Mouse (Mus musculus): Measurements from ENCODE around the gene Tex36. TPM values are rescaled to one million over a fixed set of nuclear protein-coding genes. Genes with fewer than 3 reads are reported as not detected.

Tex36 gene
- total RNA-seq (2012; rRNA removed), result not detected in 2 replicates

DNA sequence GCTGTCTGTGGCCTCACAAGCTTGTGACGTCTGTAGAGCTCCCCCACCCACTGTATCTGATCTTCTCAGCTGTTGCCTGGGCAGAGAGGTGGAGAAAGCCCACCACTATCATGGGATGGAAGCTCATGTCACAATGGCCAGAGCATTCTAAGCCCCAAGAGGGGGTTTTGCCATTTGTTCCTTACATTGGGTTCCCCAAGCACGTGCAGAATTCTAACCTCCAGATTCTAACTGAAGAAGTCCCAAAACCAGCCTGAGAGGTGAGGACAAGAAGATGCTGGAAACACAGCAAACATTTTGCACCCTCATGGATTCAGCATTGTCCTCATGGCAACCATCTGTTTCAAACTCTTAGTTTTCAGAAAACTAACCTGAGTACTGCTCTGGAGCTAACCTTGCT, at the start of gene Tex36:
Tex36 (minus strand) TSS at position 101 of the 400 bp plus-strand sequence.
- in situ Hi-C loops (cut with MboI; ENCODE audit: low sequenced_read_pairs in 2 of 2, unreplicated experiment in 2 of 2), result no loop called here
- TF ChIP-seq ZNF384 (IDR thresholded peaks at IDR 0.05; ENCODE audit: low read depth, low read length) (no peak), MAFK (IDR thresholded peaks at IDR 0.05; ENCODE audit: insufficient read depth, low read depth, low read length) (no peak), ZC3H11A (IDR thresholded peaks at IDR 0.05; ENCODE audit: borderline replicate concordance, low read depth, low read length) (no peak), HCFC1 (IDR thresholded peaks at IDR 0.05; ENCODE audit: borderline replicate concordance, insufficient read depth, low read length) (no peak), CHD2 (IDR thresholded peaks at IDR 0.05; ENCODE audit: low read depth, low read length) (no peak)
- H3K9me3 ChIP-seq (ENCODE audit: control insufficient read depth, insufficient read depth, low read depth, low read length), result no peaks in the 10 kb centered on the region

DNA sequence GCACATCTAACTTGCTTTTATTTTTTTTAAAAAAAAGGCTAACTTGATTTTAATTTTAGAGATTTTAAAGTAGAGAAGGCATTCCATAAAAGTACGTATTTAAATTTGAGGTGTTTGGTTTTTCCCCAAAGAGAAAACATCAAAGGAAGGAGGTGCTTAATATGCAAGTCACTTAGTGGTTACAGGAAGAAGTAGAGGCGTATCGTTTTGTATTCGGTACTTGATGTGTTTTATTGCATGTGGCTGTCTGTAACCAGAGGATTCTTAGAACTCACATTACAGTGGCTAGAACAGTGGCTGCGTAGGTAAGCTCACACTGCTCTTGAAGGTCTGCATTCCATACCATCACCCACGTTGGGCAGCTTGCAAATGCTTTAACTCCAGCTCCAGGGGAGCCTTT, 43.8 kb upstream of the Tex36 start:
- in situ Hi-C loops (cut with MboI; ENCODE audit: low sequenced_read_pairs in 2 of 2, unreplicated experiment in 2 of 2), result no loop called here

More for the DNA sequence above, at the start of gene Tex36:
- H3K27ac ChIP-seq (ENCODE audit: insufficient read depth, low read depth, low read length, poor library complexity, severe bottlenecking), result no peak within 1 kb of the TSS
- H3K9ac ChIP-seq (ENCODE audit: insufficient read depth, low read depth, low read length, poor library complexity, severe bottlenecking), result no peak within 1 kb of the TSS
- H3K4me3 ChIP-seq (ENCODE audit: insufficient read depth in 1 of 2, low read depth in 1 of 2, low read length in 2 of 2, poor library complexity in 1 of 2, severe bottlenecking in 1 of 2), result no peak within 1 kb of the TSS
- no peaks in the 10 kb centered on the region for H3K36me3 ChIP-seq (ENCODE audit: control insufficient read depth, insufficient read depth, low read length, poor library complexity, severe bottlenecking)
- peaks cover 4 to 8% of the 10 kb centered on the region in 2 experiments; a peak in 3 of 4 replicates for H3K4me1 ChIP-seq (ENCODE audit: control insufficient read depth in 2 of 2, insufficient read depth in 2 of 2, low read length in 2 of 2, poor library complexity in 1 of 2)
- DNase-seq (ENCODE audit: low read depth, low spot score), result no peak

DNA sequence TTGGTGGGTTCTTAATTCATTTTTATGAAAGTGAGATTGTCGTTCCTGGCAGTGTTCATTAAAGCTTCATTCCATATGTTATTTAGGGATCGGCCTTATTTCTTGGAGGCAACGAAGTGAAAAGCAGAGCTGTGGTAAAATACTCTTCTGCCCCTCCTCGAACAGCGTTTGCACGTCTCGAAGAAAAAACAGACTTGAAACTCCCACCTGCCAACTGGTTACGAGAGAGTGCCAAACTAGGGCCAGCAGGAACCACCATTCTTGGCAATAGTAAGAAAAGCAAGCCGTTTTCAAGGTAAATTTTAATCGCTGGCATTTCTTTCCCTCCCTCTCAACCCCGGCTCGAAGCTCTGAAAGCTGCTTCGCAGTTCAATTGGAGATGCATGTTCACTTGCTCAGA, 36.9 kb upstream of the Tex36 start:
- in situ Hi-C loops (cut with MboI; ENCODE audit: low sequenced_read_pairs in 2 of 2, unreplicated experiment in 2 of 2), result no loop called here
- Histone ChIP-seq H3K4me1 (ENCODE audit: control insufficient read depth in 2 of 2, insufficient read depth in 2 of 2, low read length in 2 of 2, poor library complexity in 1 of 2) (peaks cover 0 to 4% of the 10 kb centered on the region in 2 experiments; a peak in 2 of 4 replicates), H3K4me3 (ENCODE audit: insufficient read depth in 1 of 2, low read depth in 1 of 2, low read length in 2 of 2, poor library complexity in 1 of 2, severe bottlenecking in 1 of 2) (peak overlapping the region in 1 of 2 experiments; percentile 76; a peak in 2 of 4 replicates), H3K36me3 (ENCODE audit: control insufficient read depth, insufficient read depth, low read length, poor library complexity, severe bottlenecking) (peaks cover 24% of the 10 kb centered on the region), H3K9ac (ENCODE audit: insufficient read depth, low read depth, low read length, poor library complexity, severe bottlenecking) (no peak overlapping the region), H3K9me3 (ENCODE audit: control insufficient read depth, insufficient read depth, low read depth, low read length) (no peaks in the 10 kb centered on the region), H3K27ac (ENCODE audit: insufficient read depth, low read depth, low read length, poor library complexity, severe bottlenecking) (no peak overlapping the region)
- no peak for DNase-seq (ENCODE audit: low read depth, low spot score)
- TF ChIP-seq ZNF384 (IDR thresholded peaks at IDR 0.05; ENCODE audit: low read depth, low read length) (no peak), ZC3H11A (IDR thresholded peaks at IDR 0.05; ENCODE audit: borderline replicate concordance, low read depth, low read length) (no peak), CHD2 (IDR thresholded peaks at IDR 0.05; ENCODE audit: low read depth, low read length) (no peak), MAFK (IDR thresholded peaks at IDR 0.05; ENCODE audit: insufficient read depth, low read depth, low read length) (no peak), HCFC1 (IDR thresholded peaks at IDR 0.05; ENCODE audit: borderline replicate concordance, insufficient read depth, low read length) (no peak)

More for the DNA sequence above, 43.8 kb upstream of the Tex36 start:
- Histone ChIP-seq H3K9ac (ENCODE audit: insufficient read depth, low read depth, low read length, poor library complexity, severe bottlenecking) (no peak overlapping the region), H3K4me1 (ENCODE audit: control insufficient read depth in 2 of 2, insufficient read depth in 2 of 2, low read length in 2 of 2, poor library complexity in 1 of 2) (no peaks in the 10 kb centered on the region), H3K36me3 (ENCODE audit: control insufficient read depth, insufficient read depth, low read length, poor library complexity, severe bottlenecking) (peaks cover 49% of the 10 kb centered on the region), H3K27ac (ENCODE audit: insufficient read depth, low read depth, low read length, poor library complexity, severe bottlenecking) (no peak overlapping the region), H3K9me3 (ENCODE audit: control insufficient read depth, insufficient read depth, low read depth, low read length) (no peaks in the 10 kb centered on the region), H3K4me3 (ENCODE audit: insufficient read depth in 1 of 2, low read depth in 1 of 2, low read length in 2 of 2, poor library complexity in 1 of 2, severe bottlenecking in 1 of 2) (no peak overlapping the region)
- TF ChIP-seq CHD2 (IDR thresholded peaks at IDR 0.05; ENCODE audit: low read depth, low read length) (no peak), MAFK (IDR thresholded peaks at IDR 0.05; ENCODE audit: insufficient read depth, low read depth, low read length) (no peak), ZC3H11A (IDR thresholded peaks at IDR 0.05; ENCODE audit: borderline replicate concordance, low read depth, low read length) (no peak), HCFC1 (IDR thresholded peaks at IDR 0.05; ENCODE audit: borderline replicate concordance, insufficient read depth, low read length) (no peak), ZNF384 (IDR thresholded peaks at IDR 0.05; ENCODE audit: low read depth, low read length) (no peak)
- no peak for DNase-seq (ENCODE audit: low read depth, low spot score)

DNA sequence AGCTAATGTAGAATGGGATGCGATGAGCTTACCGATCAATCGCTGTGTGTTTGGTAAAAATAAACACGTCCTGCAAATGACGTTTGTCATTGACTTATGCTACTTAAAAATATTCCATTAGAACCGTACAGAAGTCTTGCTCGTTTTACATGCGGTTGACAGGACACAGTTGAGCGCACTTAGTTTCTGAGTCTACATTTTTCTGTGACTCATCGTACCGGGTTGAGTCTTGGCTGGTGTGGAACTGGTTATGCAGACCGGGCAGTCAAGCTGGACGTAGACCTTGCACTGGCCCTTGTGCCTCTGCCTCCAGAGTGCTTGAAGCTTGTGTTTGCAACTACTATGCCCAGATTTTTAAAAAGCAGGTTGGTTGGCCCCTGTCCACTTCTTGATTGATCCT, 36.3 kb upstream of the Tex36 start:
- Histone ChIP-seq H3K4me3 (ENCODE audit: insufficient read depth in 1 of 2, low read depth in 1 of 2, low read length in 2 of 2, poor library complexity in 1 of 2, severe bottlenecking in 1 of 2) (peak overlapping the region; percentile 76 to 85), H3K27ac (ENCODE audit: insufficient read depth, low read depth, low read length, poor library complexity, severe bottlenecking) (no peak overlapping the region), H3K9me3 (ENCODE audit: control insufficient read depth, insufficient read depth, low read depth, low read length) (no peaks in the 10 kb centered on the region), H3K36me3 (ENCODE audit: control insufficient read depth, insufficient read depth, low read length, poor library complexity, severe bottlenecking) (peaks cover 21% of the 10 kb centered on the region), H3K4me1 (ENCODE audit: control insufficient read depth in 2 of 2, insufficient read depth in 2 of 2, low read length in 2 of 2, poor library complexity in 1 of 2) (peaks cover 0 to 4% of the 10 kb centered on the region in 2 experiments; a peak in 2 of 4 replicates), H3K9ac (ENCODE audit: insufficient read depth, low read depth, low read length, poor library complexity, severe bottlenecking) (peak overlapping the region; percentile 93)
- no peak for TF ChIP-seq ZNF384 (IDR thresholded peaks at IDR 0.05; ENCODE audit: low read depth, low read length)
- no peak for TF ChIP-seq MAFK (IDR thresholded peaks at IDR 0.05; ENCODE audit: insufficient read depth, low read depth, low read length)
- no peak for TF ChIP-seq HCFC1 (IDR thresholded peaks at IDR 0.05; ENCODE audit: borderline replicate concordance, insufficient read depth, low read length)
- no peak for TF ChIP-seq ZC3H11A (IDR thresholded peaks at IDR 0.05; ENCODE audit: borderline replicate concordance, low read depth, low read length)
- TF ChIP-seq CHD2 (IDR thresholded peaks at IDR 0.05; ENCODE audit: low read depth, low read length), result no peak
- in situ Hi-C loops (cut with MboI; ENCODE audit: low sequenced_read_pairs in 2 of 2, unreplicated experiment in 2 of 2), result no loop called here
- DNase-seq (ENCODE audit: low read depth, low spot score), result no peak

Measured in ES-E14 (cell line).